Mouse (Mus musculus) neutrophil, adult 83 days (primary cell): ENCODE results near the gene Olfr1191-ps1. TPM values are rescaled to one million over a fixed set of nuclear protein-coding genes. Genes with fewer than 3 reads are reported as not detected.

Experiments
- total RNA-seq, 2 experiments: library from RNA; stranded (reverse); gene quantifications; one replicate each; pipeline ENCODE4 v1.2.4; 2023

Gene Olfr1191-ps1
- under 1 TPM; 0.04 to 0.18 TPM for total RNA-seq

DNA sequence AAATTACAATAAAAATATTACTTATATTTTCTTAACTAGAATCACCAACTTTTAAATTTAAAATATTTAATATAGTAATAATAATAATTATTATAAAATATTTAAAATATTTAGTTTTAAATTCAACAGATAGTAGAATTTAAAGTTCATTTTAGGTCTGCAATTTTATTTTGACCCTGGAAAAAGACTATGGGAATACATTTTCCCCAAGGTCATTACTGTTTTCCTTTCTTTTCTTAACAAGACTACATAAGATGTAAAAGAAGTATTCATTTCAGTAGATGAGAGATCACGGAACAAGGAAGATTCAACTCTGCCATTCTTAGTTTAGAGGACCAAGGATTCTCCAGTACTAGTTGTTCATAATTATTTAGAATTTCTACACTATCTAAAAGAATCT lies at the start of gene Olfr1191-ps1:
TSS of gene Olfr1191-ps1 (plus strand) at position 301 of the 400 bp plus-strand sequence.

DNA sequence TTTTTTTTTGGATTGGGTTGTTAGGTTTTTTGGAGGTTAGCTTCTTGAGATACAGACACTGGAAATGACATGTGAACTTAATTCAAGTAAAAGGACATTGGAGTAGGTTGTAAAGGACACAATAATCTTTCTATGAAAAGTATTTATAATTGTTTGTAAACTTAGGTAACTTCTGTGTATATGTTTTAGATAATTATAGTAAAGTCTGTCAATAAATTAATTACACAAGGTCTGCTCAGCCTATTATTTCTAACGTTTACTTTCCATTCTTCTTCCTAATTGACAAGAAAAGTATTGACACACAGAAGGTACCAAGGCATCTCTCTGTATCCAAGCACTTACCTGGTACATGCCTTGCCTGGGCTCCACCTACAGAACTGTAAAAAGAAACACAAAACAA lies 7.9 kb downstream of the Olfr1191-ps1 start, which contains the start of gene Olfr1192-ps1:
TSS of gene Olfr1192-ps1 (plus strand) at position 301 of the 400 bp plus-strand sequence.

DNA sequence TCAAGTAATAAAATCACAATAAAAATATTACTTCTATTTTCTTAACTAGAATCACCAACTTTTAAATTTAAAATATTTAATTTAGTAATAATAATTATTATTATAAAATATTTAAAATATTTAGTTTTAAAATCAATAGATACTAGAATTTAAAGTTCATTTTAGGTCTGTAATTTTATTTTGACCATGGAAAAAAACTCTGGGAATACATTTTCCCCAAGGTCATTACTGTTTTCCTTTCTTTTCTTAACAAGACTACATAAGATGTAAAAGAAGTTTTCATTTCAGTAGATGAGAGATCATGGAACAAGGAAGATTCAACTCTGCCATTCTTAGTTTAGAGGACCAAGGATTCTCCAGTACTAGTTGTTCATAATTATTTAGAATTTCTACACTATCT lies 35.0 kb downstream of the Olfr1191-ps1 start, which contains the start of gene Olfr1193:
TSS of gene Olfr1193 (plus strand) at position 301 of the 400 bp plus-strand sequence.

DNA sequence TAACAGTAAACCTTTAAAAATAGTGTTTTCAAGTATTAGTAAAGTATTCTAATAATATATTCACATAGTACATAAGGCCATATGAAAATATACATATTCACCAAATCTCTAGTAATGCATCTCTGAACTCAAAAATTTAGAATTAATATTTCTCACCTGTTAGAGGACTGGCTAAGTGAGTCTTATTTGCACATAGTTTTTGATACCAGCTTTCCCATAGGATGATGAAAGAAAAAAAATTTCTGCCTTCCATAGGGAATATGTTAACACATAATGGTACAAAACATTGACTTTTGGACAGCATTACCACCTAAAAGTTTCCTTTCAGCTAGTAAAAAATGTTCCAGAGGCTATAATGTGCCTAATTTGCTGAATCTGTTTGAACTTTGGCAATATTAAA lies 48.7 kb downstream of the Olfr1191-ps1 start, which contains the start of gene Olfr1195:
TSS of gene Olfr1195 (minus strand) at position 101 of the 400 bp plus-strand sequence.

Other genes starting within 250 kb of the Olfr1191-ps1 start
- not detected for gene Olfr1179, start 234.1 kb upstream of the Olfr1191-ps1 start, total RNA-seq
- not detected for gene Olfr1180, start 221.4 kb upstream of the Olfr1191-ps1 start, total RNA-seq
- gene Olfr1181, start 214.4 kb upstream of the Olfr1191-ps1 start, total RNA-seq = not detected
- gene Gm13757, start 191.4 kb upstream of the Olfr1191-ps1 start, total RNA-seq = not detected
- not detected for gene Olfr1183, start 185.7 kb upstream of the Olfr1191-ps1 start, total RNA-seq
- not detected for gene Olfr1184, start 156.9 kb upstream of the Olfr1191-ps1 start, total RNA-seq
- not detected for gene Olfr1185-ps1, start 147.2 kb upstream of the Olfr1191-ps1 start, total RNA-seq
- gene Olfr1186, start 122.0 kb upstream of the Olfr1191-ps1 start, total RNA-seq = not detected
- gene Olfr1188, start 83.6 kb upstream of the Olfr1191-ps1 start, total RNA-seq = not detected
- not detected for gene Olfr1189, start 54.1 kb upstream of the Olfr1191-ps1 start, total RNA-seq
- not detected for gene Olfr1192-ps1, start 8.0 kb downstream of the Olfr1191-ps1 start, total RNA-seq
- not detected for gene Olfr1193, start 35.1 kb downstream of the Olfr1191-ps1 start, total RNA-seq
- not detected for gene Olfr1195, start 48.6 kb downstream of the Olfr1191-ps1 start, total RNA-seq
- gene Olfr1196, start 64.1 kb downstream of the Olfr1191-ps1 start, total RNA-seq = not detected
- not detected for gene Olfr1197, start 91.8 kb downstream of the Olfr1191-ps1 start, total RNA-seq
- not detected for gene Olfr1198, start 110.8 kb downstream of the Olfr1191-ps1 start, total RNA-seq
- not detected for gene Olfr1199, start 119.9 kb downstream of the Olfr1191-ps1 start, total RNA-seq
- not detected for gene Olfr1200, start 129.9 kb downstream of the Olfr1191-ps1 start, total RNA-seq
- gene Olfr1201, start 152.5 kb downstream of the Olfr1191-ps1 start, total RNA-seq = not detected
- not detected for gene Olfr1202, start 174.0 kb downstream of the Olfr1191-ps1 start, total RNA-seq
- gene Olfr1205, start 189.2 kb downstream of the Olfr1191-ps1 start, total RNA-seq = not detected
- gene Olfr1204, start 208.8 kb downstream of the Olfr1191-ps1 start, total RNA-seq = not detected
- not detected for gene Olfr1206, start 222.7 kb downstream of the Olfr1191-ps1 start, total RNA-seq